Mouse (Mus musculus): Measurements from ENCODE around the gene Zfyve1.

Gene Zfyve1

GRCm38 (mm10) chr12:83582747-83583146 is 14.3 kb downstream of the Zfyve1 start:
- no peak for ATAC-seq (ENCODE audit: insufficient number of reproducible peaks, low FRiP score, low TSS enrichment)

- no peak for ATAC-seq (ENCODE audit: insufficient number of reproducible peaks, low FRiP score, low TSS enrichment)
Observed at GRCm38 (mm10) chr12:83582106-83582505, 14.9 kb downstream of the Zfyve1 start.

GRCm38 (mm10) chr12:83580283-83580682 is 16.7 kb downstream of the Zfyve1 start:
- ATAC-seq (ENCODE audit: insufficient number of reproducible peaks, low FRiP score, low TSS enrichment), result no peak

- no peak for ATAC-seq (ENCODE audit: insufficient number of reproducible peaks, low FRiP score, low TSS enrichment)
Observed at GRCm38 (mm10) chr12:83578896-83579569, 18.0 kb downstream of the Zfyve1 start.

GRCm38 (mm10) chr12:83578356-83578755 is 18.7 kb downstream of the Zfyve1 start:
- no peak for ATAC-seq (ENCODE audit: insufficient number of reproducible peaks, low FRiP score, low TSS enrichment)

- no peak for ATAC-seq (ENCODE audit: insufficient number of reproducible peaks, low FRiP score, low TSS enrichment)
Observed at GRCm38 (mm10) chr12:83577445-83577844, 19.6 kb downstream of the Zfyve1 start.

- no peak for ATAC-seq (ENCODE audit: insufficient number of reproducible peaks, low FRiP score, low TSS enrichment)
Observed at GRCm38 (mm10) chr12:83572717-83573116, 24.3 kb downstream of the Zfyve1 start.

- no peak for ATAC-seq (ENCODE audit: insufficient number of reproducible peaks, low FRiP score, low TSS enrichment)
Observed at GRCm38 (mm10) chr12:83569866-83570265, 27.2 kb downstream of the Zfyve1 start.

- ATAC-seq (ENCODE audit: insufficient number of reproducible peaks, low FRiP score, low TSS enrichment), result no peak
Observed at GRCm38 (mm10) chr12:83562589-83562988, 34.4 kb downstream of the Zfyve1 start.

GRCm38 (mm10) chr12:83560189-83560588 is 36.8 kb downstream of the Zfyve1 start:
- no peak for ATAC-seq (ENCODE audit: insufficient number of reproducible peaks, low FRiP score, low TSS enrichment)

- ATAC-seq (ENCODE audit: insufficient number of reproducible peaks, low FRiP score, low TSS enrichment), result peak; percentile 61; the same call in 1 of the 2 replicates
Observed at GRCm38 (mm10) chr12:83558496-83558895, 38.5 kb downstream of the Zfyve1 start.

GRCm38 (mm10) chr12:83555605-83556004 is 41.4 kb downstream of the Zfyve1 start:
- no peak for ATAC-seq (ENCODE audit: insufficient number of reproducible peaks, low FRiP score, low TSS enrichment)

GRCm38 (mm10) chr12:83553816-83554215 is 43.2 kb downstream of the Zfyve1 start:
- ATAC-seq (ENCODE audit: insufficient number of reproducible peaks, low FRiP score, low TSS enrichment), result no peak

GRCm38 (mm10) chr12:83551305-83551704 is 45.7 kb downstream of the Zfyve1 start:
- no peak for ATAC-seq (ENCODE audit: insufficient number of reproducible peaks, low FRiP score, low TSS enrichment)

GRCm38 (mm10) chr12:83544791-83545190 is 52.2 kb downstream of the Zfyve1 start:
- ATAC-seq (ENCODE audit: insufficient number of reproducible peaks, low FRiP score, low TSS enrichment), result no peak

GRCm38 (mm10) chr12:83543997-83544396 is 53.0 kb downstream of the Zfyve1 start:
- ATAC-seq (ENCODE audit: insufficient number of reproducible peaks, low FRiP score, low TSS enrichment), result no peak

GRCm38 (mm10) chr12:83536039-83536438 is 61.0 kb downstream of the Zfyve1 start:
- ATAC-seq (ENCODE audit: insufficient number of reproducible peaks, low FRiP score, low TSS enrichment), result no peak

- no peak for ATAC-seq (ENCODE audit: insufficient number of reproducible peaks, low FRiP score, low TSS enrichment)
Observed at GRCm38 (mm10) chr12:83535428-83535827, 61.6 kb downstream of the Zfyve1 start.

- no peak for ATAC-seq (ENCODE audit: insufficient number of reproducible peaks, low FRiP score, low TSS enrichment)
Observed at GRCm38 (mm10) chr12:83534190-83534589, 62.8 kb downstream of the Zfyve1 start.

- no peak for ATAC-seq (ENCODE audit: insufficient number of reproducible peaks, low FRiP score, low TSS enrichment)
Observed at GRCm38 (mm10) chr12:83532966-83533365, 64.1 kb downstream of the Zfyve1 start.

- no peak for ATAC-seq (ENCODE audit: insufficient number of reproducible peaks, low FRiP score, low TSS enrichment)
Observed at GRCm38 (mm10) chr12:83531992-83532391, 65.0 kb downstream of the Zfyve1 start.

GRCm38 (mm10) chr12:83528665-83529064 is 68.4 kb downstream of the Zfyve1 start:
- ATAC-seq (ENCODE audit: insufficient number of reproducible peaks, low FRiP score, low TSS enrichment), result no peak

Measured in cerebellum, adult (tissue).